Mouse (Mus musculus) MEL (cell line): ENCODE data around the gene Tmprss11a. TPM values are rescaled to one million over a fixed set of nuclear protein-coding genes. Genes with fewer than 3 reads are reported as not detected.
A peak's percentile ranks its signal among the peaks of the same experiment; 100 is the strongest.

Experiments used
- DNase-seq: peaks from one replicate; pipeline ENCODE4 v3.0.0; 2011; ENCODE audit warnings: low read depth, low spot score
- H3K27ac ChIP-seq: 2 replicates; pipeline ENCODE4 v1.5.1; 2012; ENCODE audit warnings: low read depth, mild to moderate bottlenecking, control low read depth, low read length, moderate library complexity; ENCODE audit not compliant: control insufficient read depth
- H3K27me3 ChIP-seq, 2 experiments: fragments of 150-350 bp in 1 of 2; sonication (generic) in 1 of 2; 2 replicates each; pipeline ENCODE4 v1.6.1; 2012; ENCODE audit warnings: low read length in 2 of 2, mild to moderate bottlenecking in 2 of 2, improper control_type of control experiment in 1 of 2, moderate library complexity in 1 of 2; ENCODE audit not compliant: insufficient read depth in 2 of 2, control insufficient read depth in 1 of 2
- H3K36me3 ChIP-seq, 2 experiments: 2 replicates each; pipeline ENCODE4 v1.6.1; 2012 to 2014; ENCODE audit warnings: low read length in 2 of 2, improper control_type of control experiment in 1 of 2, inconsistent platforms in 1 of 2, mild to moderate bottlenecking in 1 of 2; ENCODE audit not compliant: insufficient read depth in 2 of 2, control insufficient read depth in 1 of 2
- H3K4me1 ChIP-seq, 2 experiments: fragments of 150-350 bp in 1 of 2; sonication (generic) in 1 of 2; 2 replicates each; pipeline ENCODE4 v1.6.1; 2012; ENCODE audit warnings: low read length in 2 of 2, improper control_type of control experiment in 1 of 2, mild to moderate bottlenecking in 1 of 2; ENCODE audit not compliant: insufficient read depth in 2 of 2, control insufficient read depth in 1 of 2
- H3K4me3 ChIP-seq, 2 experiments: fragments of 150-350 bp in 1 of 2; sonication (generic) in 1 of 2; 2 replicates each; pipeline ENCODE4 v1.5.1; 2012; ENCODE audit warnings: low read depth in 2 of 2, low read length in 2 of 2, mild to moderate bottlenecking in 2 of 2, moderate library complexity in 2 of 2, control low read depth in 1 of 2, improper control_type of control experiment in 1 of 2; ENCODE audit not compliant: control insufficient read depth in 1 of 2, insufficient read depth in 1 of 2
- H3K79me2 ChIP-seq: 2 replicates; pipeline ENCODE4 v1.6.1; 2012; ENCODE audit warnings: mild to moderate bottlenecking, low read length, moderate library complexity; ENCODE audit not compliant: control insufficient read depth, poor library complexity, insufficient read depth
- H3K9ac ChIP-seq: 2 replicates; pipeline ENCODE4 v1.6.1; 2012; ENCODE audit warnings: low read depth, mild to moderate bottlenecking, control low read depth, low read length, moderate library complexity; ENCODE audit not compliant: control insufficient read depth, poor library complexity, severe bottlenecking
- H3K9me3 ChIP-seq: fragments of 150-350 bp; sonication (generic); replicated peaks from 2 replicates; pipeline ENCODE4 v1.6.1; 2012; ENCODE audit warnings: mild to moderate bottlenecking, low read length, improper control_type of control experiment, moderate library complexity; ENCODE audit not compliant: insufficient read depth
- CTCF ChIP-seq, 3 experiments: IDR thresholded peaks in 2 of 3; conservative IDR thresholded peaks in 1 of 3; 2 replicates each; pipeline ENCODE4 v1.5.1; 2011 to 2012; ENCODE audit warnings: low read length in 3 of 3, low read depth in 2 of 3, mild to moderate bottlenecking in 2 of 3, improper control_type of control experiment in 1 of 3, inconsistent platforms in 1 of 3, mixed read lengths in 1 of 3, moderate library complexity in 1 of 3; ENCODE audit not compliant: control insufficient read depth in 1 of 3, insufficient read depth in 1 of 3, poor library complexity in 1 of 3, severe bottlenecking in 1 of 3
- E2F4 ChIP-seq: IDR thresholded peaks from 2 replicates; pipeline ENCODE4 v1.6.1; 2011; ENCODE audit warnings: low read depth, low read length, improper control_type of control experiment, borderline replicate concordance
- EP300 ChIP-seq, 2 experiments: IDR thresholded peaks; 2 replicates each; pipeline ENCODE4 v1.6.1; 2011; ENCODE audit warnings: improper control_type of control experiment in 2 of 2, low read length in 2 of 2, low read depth in 1 of 2, mild to moderate bottlenecking in 1 of 2
- ETS1 ChIP-seq: IDR thresholded peaks from 2 replicates; pipeline ENCODE4 v1.6.1; 2012; ENCODE audit warnings: low read depth, mild to moderate bottlenecking, inconsistent platforms, low read length, improper control_type of control experiment, moderate library complexity
- GABPA ChIP-seq: IDR thresholded peaks from 2 replicates; pipeline ENCODE4 v1.6.1; 2012; ENCODE audit warnings: low read depth, mild to moderate bottlenecking, inconsistent platforms, low read length, improper control_type of control experiment, moderate library complexity
- KAT2A ChIP-seq: conservative IDR thresholded peaks from 2 replicates; pipeline ENCODE4 v1.6.1; 2012; ENCODE audit warnings: low read depth, low read length, improper control_type of control experiment, inconsistent platforms
- MAX ChIP-seq: IDR thresholded peaks from 2 replicates; pipeline ENCODE4 v1.6.1; 2011; ENCODE audit warnings: low read length, improper control_type of control experiment
- MAZ ChIP-seq: IDR thresholded peaks from 2 replicates; pipeline ENCODE4 v1.6.1; 2012; ENCODE audit warnings: low read depth, mild to moderate bottlenecking, inconsistent platforms, low read length, improper control_type of control experiment
- MEF2A ChIP-seq: IDR thresholded peaks from 2 replicates; pipeline ENCODE4 v1.6.1; 2014; ENCODE audit warnings: low read depth, mild to moderate bottlenecking, inconsistent platforms, low read length, improper control_type of control experiment; ENCODE audit not compliant: poor library complexity, insufficient replicate concordance, severe bottlenecking; ENCODE audit errors: extremely low read depth
- NRF1 ChIP-seq: IDR thresholded peaks from 2 replicates; pipeline ENCODE4 v1.6.1; 2014; ENCODE audit warnings: low read depth, mild to moderate bottlenecking, inconsistent platforms, low read length, improper control_type of control experiment, moderate library complexity; ENCODE audit not compliant: poor library complexity, insufficient read depth, severe bottlenecking
- POLR2AphosphoS2 ChIP-seq: IDR thresholded peaks from 2 replicates; pipeline ENCODE4 v1.6.1; 2011; ENCODE audit warnings: low read length, improper control_type of control experiment
- POLR2AphosphoS5 ChIP-seq: IDR thresholded peaks from 2 replicates; pipeline ENCODE4 v1.6.1; 2012; ENCODE audit warnings: low read depth, borderline replicate concordance, mild to moderate bottlenecking, inconsistent platforms, low read length, moderate library complexity, mixed read lengths
- RAD21 ChIP-seq: IDR thresholded peaks from 2 replicates; pipeline ENCODE4 v1.6.1; 2011; ENCODE audit warnings: mild to moderate bottlenecking, low read depth, low read length, improper control_type of control experiment
- SMC3 ChIP-seq: IDR thresholded peaks from 2 replicates; pipeline ENCODE4 v1.6.1; 2011; ENCODE audit warnings: low read depth, low read length, improper control_type of control experiment
- TAL1 ChIP-seq: IDR thresholded peaks from 2 replicates; pipeline ENCODE4 v1.6.1; 2012; ENCODE audit warnings: mild to moderate bottlenecking, inconsistent platforms, low read length, moderate library complexity, mixed read lengths
- TBP ChIP-seq: IDR thresholded peaks from 2 replicates; pipeline ENCODE4 v1.8.0; 2011; ENCODE audit warnings: low read depth, low read length, improper control_type of control experiment
- USF1 ChIP-seq: IDR thresholded peaks from 2 replicates; pipeline ENCODE4 v1.6.1; 2014; ENCODE audit warnings: low read depth, mild to moderate bottlenecking, inconsistent platforms, low read length, improper control_type of control experiment, moderate library complexity
- USF2 ChIP-seq, 2 experiments: IDR thresholded peaks; 2 replicates each; pipeline ENCODE4 v1.6.1; 2011 to 2012; ENCODE audit warnings: improper control_type of control experiment in 2 of 2, low read length in 2 of 2, borderline replicate concordance in 1 of 2, inconsistent platforms in 1 of 2, low read depth in 1 of 2, mild to moderate bottlenecking in 1 of 2; ENCODE audit not compliant: insufficient read depth in 1 of 2
- ZMIZ1 ChIP-seq: IDR thresholded peaks from 2 replicates; pipeline ENCODE4 v1.6.1; 2012; ENCODE audit warnings: low read depth, mild to moderate bottlenecking, inconsistent platforms, low read length, improper control_type of control experiment, moderate library complexity
- ZNF384 ChIP-seq: IDR thresholded peaks from 2 replicates; pipeline ENCODE4 v1.6.1; 2012; ENCODE audit warnings: low read depth, mild to moderate bottlenecking, inconsistent platforms, low read length, improper control_type of control experiment
- polyA plus RNA-seq, 2 experiments: library from polyadenylated mRNA; stranded (reverse) in 1 of 2; unstranded in 1 of 2; fragments of >175 nt in 1 of 2; fragments of >200 nt in 1 of 2; gene quantifications; 2 replicates each; pipeline versions ENCODE4 v1.2.1 to v1.2.4; 2012; ENCODE audit warnings: low replicate concordance in 2 of 2, low read depth in 1 of 2; ENCODE audit not compliant: insufficient read length in 2 of 2, insufficient read depth in 1 of 2, missing spikeins in 1 of 2
- total RNA-seq: library from RNA; depleted of rRNA; stranded (reverse); fragments of 300-350 nt; gene quantifications from 2 replicates; pipeline ENCODE4 v1.2.3, GENCODE M21; 2012

Gene Tmprss11a
- total and polyA plus RNA-seq, 3 experiments: not detected

DNA sequence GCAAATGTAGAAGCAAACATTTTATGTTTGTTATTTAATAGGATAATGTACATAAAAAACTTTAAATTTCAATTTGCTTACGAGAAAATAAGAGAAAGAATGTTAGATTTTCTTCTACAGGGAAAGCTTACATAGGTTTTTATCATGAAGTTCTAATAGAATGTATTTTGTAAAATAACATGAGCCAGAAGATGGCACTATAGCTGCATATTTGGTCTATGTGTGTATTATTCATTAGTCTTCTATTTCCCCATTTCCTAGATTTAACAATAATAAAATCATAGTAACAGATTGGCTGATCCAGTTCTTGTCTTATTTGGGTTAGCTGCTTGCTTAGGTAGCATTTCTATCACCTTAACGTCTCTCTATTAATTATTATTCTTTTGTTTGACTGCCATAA lies 13.8 kb upstream of the Tmprss11a start:
- Histone ChIP-seq H3K27ac (no peak overlapping the region), H3K4me1 (no peaks in the 10 kb centered on the region), H3K4me3 (no peak overlapping the region), H3K79me2 (no peaks in the 10 kb centered on the region), H3K9ac (no peak overlapping the region), H3K9me3 (no peaks in the 10 kb centered on the region), H3K36me3 (no peaks in the 10 kb centered on the region), H3K27me3 (no peaks in the 10 kb centered on the region)
- DNase-seq: peak; percentile 3
- peak; percentile 39 for TF ChIP-seq RAD21
- TF ChIP-seq ZMIZ1: no peak
- TF ChIP-seq SMC3: peak; percentile 32
- peak in 1 of 3 experiments; percentile 20; a peak in 1 of 6 replicates for TF ChIP-seq CTCF (IDR thresholded peaks at IDR 0.05 in 2 of 3, conservative IDR thresholded peaks at IDR 0.05 in 1 of 3; ENCODE audit: control insufficient read depth in 1 of 3, insufficient read depth in 1 of 3, low read depth in 2 of 3, low read length in 3 of 3, poor library complexity in 1 of 3, severe bottlenecking in 1 of 3)

DNA sequence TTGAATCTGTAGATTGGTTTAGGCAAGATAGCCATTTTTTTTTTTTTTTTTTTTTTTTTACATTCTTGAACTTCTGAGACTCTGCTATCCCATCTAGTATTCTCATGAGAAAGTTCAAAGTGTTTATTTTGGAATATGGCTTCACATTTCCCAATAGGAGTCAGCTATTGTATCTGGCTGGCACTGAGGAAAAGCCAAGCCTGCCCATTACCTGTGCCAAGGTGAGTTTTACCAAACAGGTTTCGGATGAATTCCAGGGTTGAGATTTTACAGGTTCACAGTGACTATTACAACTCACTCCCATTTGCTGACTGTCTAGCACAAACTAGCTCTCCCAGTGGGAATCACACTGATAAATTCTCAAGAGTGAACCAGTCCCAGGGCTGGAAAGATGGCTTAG lies 13.2 kb upstream of the Tmprss11a start:
- Histone ChIP-seq H3K27me3 (no peaks in the 10 kb centered on the region), H3K9ac (no peak overlapping the region), H3K4me3 (no peak overlapping the region), H3K36me3 (no peaks in the 10 kb centered on the region), H3K27ac (no peak overlapping the region), H3K4me1 (no peaks in the 10 kb centered on the region), H3K9me3 (no peaks in the 10 kb centered on the region), H3K79me2 (no peaks in the 10 kb centered on the region)
- no peak for TF ChIP-seq SMC3
- no peak for TF ChIP-seq NRF1
- TF ChIP-seq EP300 (IDR thresholded peaks at IDR 0.05; ENCODE audit: low read depth in 1 of 2, low read length in 2 of 2): no peak
- TF ChIP-seq KAT2A: no peak
- no peak for TF ChIP-seq MAZ
- no peak for TF ChIP-seq GABPA
- no peak for TF ChIP-seq E2F4
- TF ChIP-seq USF1: no peak
- TF ChIP-seq POLR2AphosphoS2: no peak
- TF ChIP-seq ETS1: no peak
- no peak for TF ChIP-seq MAX
- TF ChIP-seq MEF2A: no peak
- TF ChIP-seq USF2 (IDR thresholded peaks at IDR 0.05; ENCODE audit: borderline replicate concordance in 1 of 2, insufficient read depth in 1 of 2, low read depth in 1 of 2, low read length in 2 of 2): no peak
- TF ChIP-seq ZNF384: no peak
- no peak for TF ChIP-seq TAL1
- TF ChIP-seq POLR2AphosphoS5: no peak
- TF ChIP-seq TBP: no peak
- no peak for TF ChIP-seq ZMIZ1
- DNase-seq: no peak
